Mouse (Mus musculus): Measurements from ENCODE around the gene Mark3.
"Not testable (repeated sequence)": the region's sequence is repeated elsewhere in the genome, so short reads cannot be mapped to it uniquely, and the experiment has no call there.

The Mark3 gene

GRCm38 (mm10) chr12:111648061-111648645 is 73.8 kb downstream of the Mark3 start:
- DNase-seq (ENCODE audit: low read depth, low spot score), result peak; percentile 87

- peak; percentile 57 for DNase-seq (ENCODE audit: low read depth, low spot score)
Measured at GRCm38 (mm10) chr12:111652953-111653352, 78.6 kb downstream of the Mark3 start.

- DNase-seq (ENCODE audit: low read depth, low spot score), result peak; percentile 95
Measured at GRCm38 (mm10) chr12:111653434-111653833, 79.1 kb downstream of the Mark3 start.

GRCm38 (mm10) chr12:111655695-111656094 is 81.4 kb downstream of the Mark3 start:
- no peak for DNase-seq (ENCODE audit: low read depth, low spot score)

GRCm38 (mm10) chr12:111659331-111659730 is 85.0 kb downstream of the Mark3 start:
- DNase-seq (ENCODE audit: low read depth, low spot score), result no peak

GRCm38 (mm10) chr12:111660628-111661027 is 86.3 kb downstream of the Mark3 start:
- DNase-seq (ENCODE audit: low read depth, low spot score), result no peak

GRCm38 (mm10) chr12:111661554-111661953 is 87.2 kb downstream of the Mark3 start:
- not testable (repeated sequence) for DNase-seq (ENCODE audit: low read depth, low spot score)

GRCm38 (mm10) chr12:111663228-111664143 is 89.2 kb downstream of the Mark3 start:
- no peak for DNase-seq (ENCODE audit: low read depth, low spot score)

- DNase-seq (ENCODE audit: low read depth, low spot score), result no peak
Measured at GRCm38 (mm10) chr12:111664144-111664634, 89.9 kb downstream of the Mark3 start.

GRCm38 (mm10) chr12:111665041-111665880 is 90.9 kb downstream of the Mark3 start:
- DNase-seq (ENCODE audit: low read depth, low spot score), result no peak

- peak; percentile 88 for DNase-seq (ENCODE audit: low read depth, low spot score)
Measured at GRCm38 (mm10) chr12:111666380-111666779, 92.1 kb downstream of the Mark3 start.

- DNase-seq (ENCODE audit: low read depth, low spot score), result no peak
Measured at GRCm38 (mm10) chr12:111667421-111667820, 93.1 kb downstream of the Mark3 start.

- peak; percentile 98 for DNase-seq (ENCODE audit: low read depth, low spot score)
Measured at GRCm38 (mm10) chr12:111668457-111668912, 94.2 kb downstream of the Mark3 start.

GRCm38 (mm10) chr12:111669000-111669788 is 94.9 kb downstream of the Mark3 start:
- peak; percentile 86 for DNase-seq (ENCODE audit: low read depth, low spot score)

- DNase-seq (ENCODE audit: low read depth, low spot score), result no peak
Measured at GRCm38 (mm10) chr12:111669961-111670360, 95.6 kb downstream of the Mark3 start.

- DNase-seq (ENCODE audit: low read depth, low spot score), result peak; percentile 90
Measured at GRCm38 (mm10) chr12:111670371-111670971, 96.1 kb downstream of the Mark3 start.

- DNase-seq (ENCODE audit: low read depth, low spot score), result no peak
Measured at GRCm38 (mm10) chr12:111670976-111671375, 96.7 kb downstream of the Mark3 start.

- DNase-seq (ENCODE audit: low read depth, low spot score), result peak; percentile 92
Measured at GRCm38 (mm10) chr12:111671431-111671902, 97.1 kb downstream of the Mark3 start.

- DNase-seq (ENCODE audit: low read depth, low spot score), result peak; percentile 98
Measured at GRCm38 (mm10) chr12:111672176-111672575, 97.9 kb downstream of the Mark3 start, which contains the start of gene Ckb. Gene Ckb (minus strand): TSS chr12:111672338.

GRCm38 (mm10) chr12:111672581-111672980 is 98.3 kb downstream of the Mark3 start:
- no peak for DNase-seq (ENCODE audit: low read depth, low spot score)

All from brain, adult 2 months (tissue).